Mouse (Mus musculus) layer of hippocampus, postnatal 25 days (tissue): ENCODE data around the gene D430041D05Rik. TPM values are rescaled to one million over a fixed set of nuclear protein-coding genes. Genes with fewer than 3 reads are reported as not detected.
A peak's percentile ranks its signal among the peaks of the same experiment; 100 is the strongest.

Experiments
- DNase-seq, 2 experiments: peaks; one replicate each; pipeline ENCODE4 v3.0.0; 2022; ENCODE audit warnings: mixed read lengths in 2 of 2, low spot score in 1 of 2; ENCODE audit errors: extremely low spot score in 1 of 2
- total RNA-seq, 2 experiments: library from RNA; stranded (reverse); gene quantifications; 2 replicates each; pipeline ENCODE4 v1.2.3; 2021

The D430041D05Rik gene
- total RNA-seq: 10 to 100 TPM; 87.9 to 95.4 TPM

DNA sequence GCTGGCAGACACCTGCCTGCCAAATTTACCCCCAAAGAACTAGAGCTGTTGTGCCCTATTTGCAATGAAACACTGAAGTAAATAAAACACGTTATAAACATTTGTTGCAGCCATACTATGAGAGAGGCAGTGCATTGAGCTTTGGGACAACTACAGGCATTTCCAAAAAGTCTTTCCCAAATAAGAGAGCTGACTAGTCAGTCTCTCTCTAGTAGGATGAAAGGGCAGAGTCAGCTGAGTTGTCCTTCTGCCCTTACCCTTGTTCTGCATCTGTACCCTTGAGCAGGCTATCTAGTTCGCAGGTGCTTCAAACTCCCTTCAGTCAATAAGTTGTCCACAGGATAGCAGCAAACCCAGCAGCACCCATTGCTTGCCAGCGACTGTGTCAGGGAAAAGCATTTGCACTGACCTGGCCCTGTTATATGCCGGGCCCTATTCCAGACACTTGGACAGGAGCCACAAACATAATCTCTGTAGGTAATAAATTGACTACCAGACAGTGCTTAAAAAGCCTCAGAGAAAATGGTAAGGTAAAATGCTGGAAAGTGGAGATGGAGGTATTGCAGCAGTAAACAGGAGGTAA, at the start of gene D430041D05Rik:
Gene D430041D05Rik (minus strand): TSS at position 51 of the 583 bp plus-strand sequence.
- DNase-seq: no peak

DNA sequence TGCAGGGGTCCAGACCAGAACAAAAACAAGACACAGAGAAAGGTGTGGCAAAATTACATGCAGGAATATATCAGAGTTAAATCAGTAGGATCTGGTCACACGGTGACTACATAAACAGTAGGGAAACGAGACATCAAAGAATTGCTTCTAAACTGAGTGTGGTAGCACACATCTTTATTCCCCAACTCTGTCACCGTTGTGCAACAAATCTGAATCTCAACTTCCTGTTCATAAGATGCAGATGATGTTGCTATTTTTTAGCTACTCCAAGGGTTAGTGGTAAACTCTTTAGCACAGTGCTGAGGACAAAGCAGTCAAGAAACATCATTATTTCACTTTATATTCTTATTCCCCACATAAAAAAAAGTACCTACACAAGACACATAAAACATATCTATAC, 49.2 kb upstream of the D430041D05Rik start:
- DNase-seq: no peak

DNA sequence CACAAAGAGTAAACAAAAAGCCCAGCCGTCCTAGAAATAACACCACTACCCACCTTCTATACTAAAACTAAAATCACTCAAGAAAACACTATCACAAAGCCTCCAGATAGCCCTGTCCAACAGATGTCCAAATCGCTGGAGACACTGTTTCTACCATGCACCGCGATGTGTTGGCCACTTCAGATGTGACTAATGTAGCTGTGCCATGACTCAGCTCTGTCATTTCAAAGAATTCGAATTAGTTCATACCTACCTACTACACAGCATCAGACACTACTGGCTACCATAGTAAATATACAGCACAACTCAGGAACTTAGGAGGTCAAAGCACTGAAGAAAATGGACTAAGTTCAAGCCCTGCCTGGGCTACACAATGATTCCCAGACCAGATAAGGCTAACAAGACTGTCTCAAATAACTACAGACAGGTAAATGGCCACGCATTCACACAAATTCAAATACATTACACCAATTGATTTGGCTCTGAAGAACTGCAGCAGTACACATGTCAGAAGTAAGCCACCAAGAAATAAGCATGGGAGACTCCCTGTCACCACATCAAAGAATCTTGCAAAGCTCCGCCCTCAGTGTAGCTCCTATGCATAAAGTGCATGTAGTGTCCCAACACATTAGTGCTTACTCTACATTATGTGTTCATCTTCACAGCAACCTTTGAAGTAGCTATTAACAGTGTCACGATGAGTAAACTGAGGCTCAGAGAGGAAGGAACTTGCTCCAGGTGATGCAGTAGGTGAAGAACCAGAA, 47.9 kb upstream of the D430041D05Rik start:
- no peak for DNase-seq

DNA sequence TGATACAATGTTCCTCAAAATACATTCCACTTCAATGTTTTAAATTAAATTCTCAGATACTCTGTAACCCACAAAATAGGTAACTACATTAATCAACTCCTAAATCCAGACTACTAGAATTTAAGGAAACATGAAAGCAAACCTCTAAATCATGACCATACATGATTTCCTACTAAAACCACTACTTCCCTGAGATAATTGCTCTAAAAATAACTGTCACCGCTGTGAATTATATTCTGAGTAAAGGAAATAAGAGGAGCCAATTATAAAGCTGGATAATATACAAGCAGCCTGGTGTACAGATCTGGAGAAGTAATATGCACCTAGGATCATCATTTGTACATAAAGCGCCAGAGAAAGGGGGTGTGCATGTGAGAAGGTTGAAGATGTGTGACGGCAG, 46.3 kb upstream of the D430041D05Rik start:
- DNase-seq: no peak

DNA sequence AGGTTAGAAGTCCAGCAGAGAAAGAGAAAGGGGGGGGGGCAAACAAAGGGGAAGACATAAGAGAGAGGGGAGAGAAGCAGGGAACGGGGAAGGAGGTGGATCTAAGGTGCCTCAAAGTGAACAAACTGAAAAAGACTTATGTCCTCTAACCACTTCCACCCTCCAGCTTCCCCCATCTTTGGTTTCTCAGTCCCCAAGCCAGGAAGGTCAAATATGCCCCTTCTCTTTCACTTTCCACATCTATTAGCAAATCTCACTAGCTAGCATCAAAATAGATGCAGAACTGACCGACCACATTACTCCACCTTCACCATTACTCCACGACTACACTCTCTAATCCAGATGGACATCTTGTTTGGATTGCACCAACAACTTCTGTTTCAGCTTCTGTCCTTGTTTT, 39.9 kb upstream of the D430041D05Rik start:
- no peak for DNase-seq

DNA sequence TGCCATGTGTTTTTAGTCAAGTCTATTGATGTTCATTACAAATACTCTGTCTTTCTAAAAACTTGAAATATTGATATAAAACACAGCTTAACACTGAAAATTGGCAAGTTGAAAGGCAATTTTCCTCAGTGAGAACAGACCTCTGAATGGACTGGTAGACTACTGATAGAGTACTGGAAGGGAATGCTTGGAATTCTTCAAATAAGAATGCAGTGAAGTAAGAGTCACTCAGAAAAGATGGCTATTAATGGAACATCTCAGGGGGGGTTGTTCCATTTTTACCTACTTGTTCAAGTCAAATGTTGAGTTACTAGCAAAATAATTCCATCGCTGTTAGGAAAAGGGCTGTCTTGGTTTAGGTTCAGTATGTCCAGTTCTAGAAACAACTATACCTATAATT, 38.4 kb upstream of the D430041D05Rik start:
- DNase-seq: no peak

DNA sequence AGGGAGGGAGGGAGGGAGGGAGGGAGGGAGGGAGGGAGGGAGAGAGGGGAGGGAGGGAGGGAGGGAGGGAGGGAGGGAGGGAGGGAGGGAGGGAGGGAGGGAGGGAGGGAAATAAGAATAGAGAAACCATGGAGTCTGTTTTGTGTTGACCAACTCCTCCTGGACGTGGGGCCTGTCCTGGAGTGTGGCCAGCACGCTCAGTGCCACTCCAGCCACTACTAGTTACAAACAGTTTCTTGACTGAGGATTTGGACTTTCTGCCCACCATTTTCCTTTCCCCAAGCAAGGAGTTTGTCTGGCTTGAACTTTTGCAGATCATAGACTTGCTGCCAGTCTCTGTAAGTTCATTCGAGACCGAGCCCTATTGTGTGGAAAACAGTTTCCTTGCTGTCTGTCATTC, 37.4 kb upstream of the D430041D05Rik start:
- no peak for DNase-seq

DNA sequence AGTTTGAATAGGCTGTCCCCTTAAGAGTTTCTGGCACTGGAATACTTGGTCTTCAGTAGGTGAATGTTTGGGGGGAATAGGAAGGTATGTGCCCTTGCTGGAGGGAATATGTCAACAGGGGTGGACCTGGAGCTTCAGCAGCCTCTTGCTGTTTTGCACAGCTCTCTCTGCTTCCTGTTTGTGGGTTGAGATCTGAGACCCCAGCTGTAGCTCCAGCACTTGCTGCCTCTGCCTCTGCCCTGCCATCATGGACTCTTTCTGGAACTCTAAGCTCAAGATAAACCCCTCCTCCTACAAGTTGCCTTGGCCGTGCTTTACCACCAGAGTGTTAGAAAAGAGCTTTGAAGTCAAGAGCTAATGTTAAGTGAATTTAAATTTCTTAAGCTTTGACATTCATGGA, 35.2 kb upstream of the D430041D05Rik start:
- DNase-seq: no peak

DNA sequence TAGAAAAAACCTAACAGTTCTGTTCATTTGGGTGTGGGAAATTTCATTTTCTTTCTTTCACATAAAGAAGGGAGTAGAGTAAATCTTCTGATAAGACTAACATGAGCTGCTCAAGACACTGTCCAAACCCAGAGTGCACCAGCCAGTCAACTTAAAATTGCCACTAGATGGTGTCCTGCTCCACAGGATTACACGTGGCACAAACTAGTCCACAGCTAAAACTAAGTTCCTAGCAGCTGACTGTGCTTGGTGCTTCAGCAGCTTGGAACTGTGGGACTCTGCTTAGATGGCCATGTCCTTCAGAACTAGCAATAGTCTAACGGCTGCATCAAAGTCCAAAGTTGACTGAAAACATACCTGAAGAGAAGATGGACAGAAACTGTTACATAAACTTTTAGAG, 34.0 kb upstream of the D430041D05Rik start:
- peak in 1 of 2 experiments; percentile 35 for DNase-seq

DNA sequence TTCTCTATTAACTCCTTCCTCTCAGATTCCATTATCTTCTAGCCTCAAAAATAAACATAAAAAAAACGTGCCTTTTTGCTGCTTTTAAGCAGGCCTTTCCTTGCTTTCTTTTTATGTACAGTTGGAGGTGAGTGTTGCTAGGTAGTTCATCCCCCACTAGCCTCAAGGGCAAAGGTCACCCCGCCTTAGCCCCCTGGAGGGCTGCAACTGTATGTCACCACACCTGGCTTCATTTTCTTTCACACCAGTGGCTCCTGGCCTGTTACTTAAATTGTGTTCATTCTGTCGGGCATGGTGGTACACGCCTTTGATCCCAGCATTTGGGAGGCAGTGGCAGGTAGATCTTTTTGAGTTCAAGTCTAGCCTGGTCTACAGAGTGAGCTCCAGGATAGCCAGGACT, 31.5 kb upstream of the D430041D05Rik start:
- DNase-seq: no peak

DNA sequence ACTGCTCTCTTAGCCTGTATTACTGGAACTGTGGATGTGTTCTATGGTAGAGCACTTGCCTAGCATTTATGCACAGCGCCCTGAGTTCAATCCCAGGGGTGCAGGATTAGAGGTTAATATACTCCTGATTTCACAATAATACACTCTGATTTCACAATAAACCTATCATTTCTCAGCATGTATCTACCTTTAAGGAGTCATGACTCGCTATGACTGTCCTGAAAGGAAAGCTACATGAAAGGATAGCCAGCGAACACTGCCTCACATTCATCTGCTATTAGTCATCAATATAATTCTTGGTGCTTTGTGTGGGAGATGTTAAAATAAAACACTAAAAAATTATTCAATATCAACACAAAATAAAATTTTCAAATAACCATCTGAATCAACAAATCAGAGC, 25.4 kb upstream of the D430041D05Rik start:
- DNase-seq: no peak

DNA sequence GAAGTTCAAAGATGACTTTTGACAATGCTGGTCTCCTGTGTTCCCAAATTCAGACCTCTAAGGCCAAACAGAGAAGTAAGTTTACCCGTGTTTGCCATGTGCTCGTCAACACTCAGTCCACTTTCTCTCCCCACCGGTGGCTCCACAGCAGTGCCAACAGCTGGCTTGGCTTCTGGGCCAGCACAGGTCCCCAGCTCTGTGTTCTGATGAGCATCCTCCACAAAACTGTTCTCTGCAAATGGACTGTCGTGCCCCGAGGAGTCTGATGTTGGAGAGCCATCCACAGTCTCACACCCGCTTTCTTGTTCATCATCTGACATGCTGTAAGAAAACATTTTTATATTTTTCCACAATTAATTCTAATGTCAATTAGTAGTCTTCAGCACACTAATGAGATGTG, 20.3 kb upstream of the D430041D05Rik start:
- no peak for DNase-seq

DNA sequence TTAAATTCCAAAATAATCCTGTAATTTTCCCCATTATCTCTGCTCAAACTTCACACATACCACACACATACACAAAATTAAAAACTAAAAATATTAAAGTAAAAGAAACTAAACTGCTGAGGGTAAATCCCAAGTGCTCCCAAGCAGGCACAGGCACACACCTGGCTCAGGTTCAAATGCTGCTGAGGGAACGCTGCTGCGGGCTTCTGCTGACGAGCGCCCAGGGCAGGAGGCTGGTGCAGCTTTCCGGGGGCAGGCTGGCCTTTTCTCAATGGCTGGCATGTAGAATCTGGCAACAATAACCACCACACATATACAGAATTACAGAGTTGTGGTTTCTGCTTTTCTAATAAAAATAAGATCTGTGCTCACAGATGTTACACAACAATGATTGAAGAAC, 19.8 kb upstream of the D430041D05Rik start:
- no peak for DNase-seq

DNA sequence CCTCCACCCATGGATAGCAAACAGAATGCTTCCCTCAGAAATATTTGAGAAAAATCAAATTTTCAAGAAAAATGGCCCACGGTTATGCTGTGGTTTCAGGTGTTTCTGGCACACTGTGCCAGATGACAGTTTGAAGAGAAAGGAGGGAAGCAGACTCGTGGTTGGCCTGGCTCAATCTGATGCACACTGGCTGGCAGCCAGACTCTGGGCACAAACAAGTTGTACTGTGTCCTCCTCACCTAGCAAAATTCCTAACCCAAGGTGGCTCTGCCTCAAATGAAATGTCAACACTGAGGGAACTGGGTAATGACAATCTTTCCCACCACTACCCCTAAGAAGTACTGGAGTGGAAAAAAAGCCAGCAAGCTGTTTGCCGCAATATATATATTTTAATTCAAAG, 15.3 kb upstream of the D430041D05Rik start:
- DNase-seq: no peak

DNA sequence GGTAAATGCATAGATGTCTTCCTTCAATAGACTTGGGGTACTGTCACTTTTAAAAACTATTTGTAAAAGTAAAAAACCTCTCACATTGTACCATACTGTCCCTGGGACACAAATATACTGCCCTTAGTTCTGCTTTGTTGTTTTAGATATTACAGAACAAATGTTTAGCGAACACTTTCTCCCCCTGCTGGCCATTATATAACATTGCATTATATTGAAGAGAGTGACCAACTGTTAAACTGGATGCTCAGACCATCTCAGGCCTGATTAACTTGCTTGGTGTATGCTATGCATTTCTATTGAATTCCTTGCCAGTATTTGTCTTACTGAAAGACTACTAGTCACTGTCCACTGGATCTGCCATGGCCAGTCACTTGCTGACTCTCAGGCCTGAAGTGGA, 11.4 kb upstream of the D430041D05Rik start:
- DNase-seq: no peak

DNA sequence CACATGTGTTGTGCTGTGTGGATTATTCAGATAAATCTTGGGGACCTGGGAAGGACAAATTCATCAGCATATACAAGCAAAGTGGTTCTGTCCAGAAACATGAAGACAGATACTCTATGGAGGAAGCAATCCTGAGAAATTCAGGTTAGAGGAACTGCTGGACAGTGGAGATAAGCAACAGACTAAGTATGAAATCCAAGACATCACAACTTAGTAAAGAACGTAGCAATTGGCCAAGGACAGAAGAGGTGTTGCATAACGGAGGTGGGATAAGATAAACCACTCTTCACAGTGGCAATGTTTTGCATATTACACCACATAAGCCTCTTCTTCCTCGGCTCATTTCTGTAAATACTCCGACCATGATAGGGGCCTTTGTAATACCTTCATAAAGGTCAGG, 10.0 kb upstream of the D430041D05Rik start:
- DNase-seq: no peak

DNA sequence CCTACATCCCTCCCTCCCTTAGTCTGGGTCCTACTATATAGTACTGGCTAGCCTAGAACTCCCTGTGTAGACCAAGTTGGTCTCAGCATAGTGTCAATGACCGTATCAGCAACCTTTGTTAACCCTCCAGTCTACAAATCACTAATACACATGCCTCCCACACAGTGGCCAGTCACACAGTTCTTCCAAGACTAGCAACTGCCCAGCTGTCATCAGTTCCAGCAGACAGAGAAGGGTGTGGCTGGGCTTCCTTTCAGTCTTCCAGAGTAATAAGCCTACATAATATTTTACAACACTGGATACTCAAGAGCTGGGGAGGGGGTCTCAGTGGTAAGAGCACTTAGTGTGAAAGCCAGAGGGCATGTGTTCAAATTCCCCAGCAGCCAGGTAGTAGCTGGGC, 9.2 kb upstream of the D430041D05Rik start:
- DNase-seq: no peak

DNA sequence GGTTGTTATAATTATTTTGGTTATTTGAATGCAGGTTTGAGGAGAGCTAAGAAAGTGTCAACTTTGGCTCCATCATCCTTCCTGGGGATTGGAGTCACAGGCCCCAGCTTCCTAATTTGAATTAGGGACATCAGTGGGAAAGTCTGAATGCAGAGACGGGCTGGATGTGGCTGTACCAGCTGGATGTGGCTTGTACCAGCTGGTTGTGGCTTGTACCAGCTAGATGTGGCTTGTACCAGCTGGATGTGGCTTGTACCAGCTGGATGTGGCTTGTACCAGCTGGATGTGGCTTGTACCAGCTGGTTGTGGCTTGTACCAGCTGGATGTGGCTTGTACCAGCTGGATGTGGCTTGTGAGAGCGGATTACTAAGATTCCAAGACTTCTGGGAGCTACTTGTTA, 8.6 kb upstream of the D430041D05Rik start:
- DNase-seq: no peak

DNA sequence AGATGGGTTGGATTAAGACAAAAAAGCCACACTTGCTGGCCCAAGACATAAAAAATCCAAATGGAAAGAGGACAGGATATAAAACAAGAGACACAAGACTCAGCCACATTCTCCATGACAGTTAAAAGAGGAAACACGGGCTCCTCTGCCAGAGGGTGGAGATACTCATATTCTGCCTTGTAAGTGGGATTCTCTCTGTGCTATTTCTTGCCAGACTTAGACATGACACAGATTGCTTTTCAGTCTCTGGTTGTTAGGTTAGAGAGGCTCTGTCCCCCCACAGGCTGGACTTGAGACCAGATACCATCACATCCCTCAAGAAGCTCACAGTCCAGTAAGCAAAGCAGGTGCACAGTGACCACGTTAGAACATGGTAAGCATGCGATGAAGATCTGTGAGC, 2.2 kb upstream of the D430041D05Rik start:
- DNase-seq: no peak

DNA sequence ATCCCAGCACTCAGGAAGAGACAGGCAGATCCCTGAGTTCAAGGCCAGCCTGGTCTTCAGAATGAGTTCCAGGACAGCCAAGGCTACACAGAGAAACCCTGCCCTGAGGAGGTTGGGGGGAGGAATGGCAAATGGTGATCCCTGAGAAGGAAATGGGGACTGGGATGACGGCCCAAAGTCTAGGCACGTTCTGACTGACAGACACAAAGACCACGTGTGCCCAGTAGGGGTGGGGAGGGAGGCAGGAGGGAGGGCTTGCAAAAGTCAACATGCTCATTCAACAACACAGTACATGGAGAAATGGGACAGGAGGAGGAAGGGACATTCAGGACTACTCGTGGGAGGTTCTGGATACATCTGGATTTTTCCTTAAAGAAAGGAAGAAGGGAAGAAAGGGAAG, 1.7 kb upstream of the D430041D05Rik start:
- DNase-seq: no peak

DNA sequence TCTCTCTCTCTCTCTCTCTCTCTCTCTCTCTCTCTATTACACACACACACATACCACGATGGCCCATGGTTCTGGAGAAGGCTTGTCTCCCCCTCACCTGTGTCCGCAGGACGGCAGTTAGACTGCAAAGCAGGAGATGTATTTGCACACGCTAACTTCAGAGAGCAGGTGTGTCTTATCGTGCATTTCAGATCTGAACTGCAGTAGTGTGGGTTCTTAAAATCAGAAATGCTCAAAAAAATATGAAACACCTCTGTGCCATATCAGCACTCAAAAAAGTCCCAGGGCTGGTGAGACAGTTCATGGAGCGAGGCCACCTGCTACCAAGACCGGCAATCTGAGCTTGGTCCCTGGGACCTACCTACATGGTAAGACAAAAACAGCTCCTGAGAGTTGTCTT, 993 bp upstream of the D430041D05Rik start:
- no peak for DNase-seq
